29 mouse cellular contexts compared by ENCODE assay signal in genomic region chr17:78364555-78365302, GRCm38 (mm10). TPM values are rescaled to one million over a fixed set of nuclear protein-coding genes. Genes with fewer than 3 reads are reported as not detected.
DNase-seq lines count a peak whose midpoint lies in the region; ATAC-seq and TF ChIP-seq lines count a peak whose summit lies in the region.
"Had no signal": no experiment of that assay in that cellular context is flagged by ENCODE, and none has a peak within 500 bp of the region (broad histone marks: within the 10 kb centered on the region; RNA-seq: fewer than 3 reads in every experiment).

No protein-coding gene starts in this region.

- no peak for TF ChIP-seq POLR2A in heart, adult 2 months (IDR thresholded peaks at IDR 0.05; ENCODE audit: insufficient read depth, low read depth, low read length)

- H3K9me3 ChIP-seq in kidney, postnatal 0 days (replicated peaks; ENCODE audit: low read length) = no peaks in the 10 kb centered on the region
- H3K9me3 ChIP-seq in lung, embryonic 14.5 days (ENCODE audit: low read depth, low read length) = no peaks in the 10 kb centered on the region
- H3K9me3 ChIP-seq: embryonic facial prominence, embryonic 10.5 days; embryonic facial prominence, embryonic 15.5 days; forebrain, embryonic 13.5 days; heart, embryonic 13.5 days; limb, embryonic 13.5 days; midbrain, embryonic 10.5 days; neural tube, embryonic 12.5 days had no signal

- no peak overlapping the region for H3K4me3 ChIP-seq in heart, adult 2 months
- H3K4me3 ChIP-seq in kidney, postnatal 0 days (replicated peaks; ENCODE audit: low read depth, low read length) = no peak overlapping the region
- H3K4me3 ChIP-seq in lung, embryonic 14.5 days (ENCODE audit: low read depth, low read length) = no peak overlapping the region
- no peak overlapping the region for H3K4me3 ChIP-seq in brown adipose tissue, adult 24 weeks (ENCODE audit: insufficient read depth, low read depth, low read length)
- H3K4me3 ChIP-seq: embryonic facial prominence, embryonic 10.5 days; embryonic facial prominence, embryonic 15.5 days; forebrain, embryonic 13.5 days; heart, embryonic 13.5 days; limb, embryonic 13.5 days; midbrain, embryonic 10.5 days; myocyte; neural tube, embryonic 12.5 days had no signal

- H3K9ac ChIP-seq in heart, adult 2 months (ENCODE audit: low read depth, low read length) = no peak overlapping the region
- H3K9ac ChIP-seq in kidney, postnatal 0 days (ENCODE audit: low read depth, low read length) = no peak overlapping the region
- H3K9ac ChIP-seq in lung, embryonic 14.5 days = no peak overlapping the region
- H3K9ac ChIP-seq: embryonic facial prominence, embryonic 15.5 days; forebrain, embryonic 13.5 days; heart, embryonic 13.5 days; limb, embryonic 13.5 days; liver, embryonic 14.5 days; neural tube, embryonic 12.5 days had no signal

- no peak for TF ChIP-seq EP300 in heart, adult 2 months (IDR thresholded peaks at IDR 0.05; ENCODE audit: insufficient read depth, low read depth, low read length)

- H3K27me3 ChIP-seq in heart, adult 2 months (ENCODE audit: control insufficient read depth, insufficient read depth, low read length) = no peaks in the 10 kb centered on the region
- H3K27me3 ChIP-seq in kidney, postnatal 0 days (ENCODE audit: insufficient read depth, low read length) = no peaks in the 10 kb centered on the region
- no peaks in the 10 kb centered on the region for H3K27me3 ChIP-seq in lung, embryonic 14.5 days (ENCODE audit: insufficient read depth, low read length)
- H3K27me3 ChIP-seq: embryonic facial prominence, embryonic 15.5 days; heart, embryonic 13.5 days; limb, embryonic 13.5 days; neural tube, embryonic 12.5 days had no signal

- no peaks in the 10 kb centered on the region for H3K79me2 ChIP-seq in heart, adult 2 months (replicated peaks; ENCODE audit: control insufficient read depth, insufficient read depth, low read length)

- TF ChIP-seq CTCF in heart, adult 2 months (IDR thresholded peaks at IDR 0.05) = 0 out of 2 replicates have a peak, but pooled peaks have one; percentile 3
- TF ChIP-seq CTCF in kidney, postnatal 0 days (IDR thresholded peaks at IDR 0.05; ENCODE audit: low read depth) = peak; percentile 52; the same call in 1 of the 2 replicates
- TF ChIP-seq CTCF in lung, embryonic 14.5 days (IDR thresholded peaks at IDR 0.05; ENCODE audit: low read depth) = 0 out of 2 replicates have a peak, but pooled peaks have one; percentile 16

- H3K27ac ChIP-seq in heart, adult 2 months = no peak overlapping the region
- no peak overlapping the region for H3K27ac ChIP-seq in kidney, postnatal 0 days
- no peak overlapping the region for H3K27ac ChIP-seq in lung, embryonic 14.5 days (ENCODE audit: low read depth)
- 0 out of 2 replicates have a peak overlapping the region, but pooled peaks have one; percentile 9 for H3K27ac ChIP-seq in brown adipose tissue, adult 24 weeks (replicated peaks; ENCODE audit: low read depth, low read length)
- H3K27ac ChIP-seq: embryonic facial prominence, embryonic 10.5 days; embryonic facial prominence, embryonic 15.5 days; forebrain, embryonic 13.5 days; heart, embryonic 13.5 days; limb, embryonic 13.5 days; liver, embryonic 14.5 days; midbrain, embryonic 10.5 days; neural tube, embryonic 12.5 days; stomach, postnatal 0 days had no signal

- no peak overlapping the region for H3K4me2 ChIP-seq in kidney, postnatal 0 days (ENCODE audit: low read length)
- no peak overlapping the region for H3K4me2 ChIP-seq in lung, embryonic 14.5 days
- H3K4me2 ChIP-seq: embryonic facial prominence, embryonic 15.5 days; forebrain, embryonic 13.5 days; heart, embryonic 13.5 days; limb, embryonic 13.5 days; neural tube, embryonic 12.5 days had no signal

- WGBS in heart, adult 2 months = 84% methylated on average over 23 of the region's 23 CpGs
- WGBS in kidney, postnatal 0 days = 59% methylated on average over 23 of the region's 23 CpGs
- 71% methylated on average over 23 of the region's 23 CpGs for WGBS in lung, embryonic 14.5 days

- intact Hi-C loops in heart, adult 2 months (cut with DNase I) = loop anchor here (5.0 kb wide), 2 partner anchors 37 to 117 kb away; no protein-coding TSS in a partner anchor

- ATAC-seq in kidney, postnatal 0 days (replicated peaks; ENCODE audit: low FRiP score, low read depth) = peak; percentile 68; the same call in 1 of the 2 replicates
- no peak for ATAC-seq in lung, embryonic 14.5 days (ENCODE audit: insufficient read depth)
- ATAC-seq: activated CD4-positive, CD25-positive, alpha-beta regulatory T cell, adult 4 months; forebrain, embryonic 13.5 days; hindbrain, embryonic 16.5 days; midbrain, embryonic 16.5 days had no signal

- H3K36me3 ChIP-seq in heart, adult 2 months (ENCODE audit: control insufficient read depth, insufficient read depth, low read length) = peaks cover 14% of the 10 kb centered on the region
- peaks cover 17% of the 10 kb centered on the region for H3K36me3 ChIP-seq in kidney, postnatal 0 days (ENCODE audit: insufficient read depth, low read length)
- no peaks in the 10 kb centered on the region for H3K36me3 ChIP-seq in lung, embryonic 14.5 days (ENCODE audit: insufficient read depth)

- DNase-seq in heart, adult 2 months = peak in 1 of 2 experiments; percentile 16
- DNase-seq in heart, postnatal 4 days = no peak
- peak; percentile 54 for DNase-seq in kidney, postnatal 0 days (ENCODE audit: low spot score)
- no peak for DNase-seq in kidney, postnatal 25 days
- DNase-seq in lung, embryonic 14.5 days = no peak
- DNase-seq in lung, postnatal 4 days = no peak
- DNase-seq in urinary bladder, postnatal 36 days (ENCODE audit: low spot score in 2 of 2) = no peak
- DNase-seq: adrenal gland, adult 8-10 months; cerebellum, adult 8-10 months; cerebellum, postnatal 25 days; gastrocnemius, postnatal 36 days; heart, postnatal 14 days; kidney, postnatal 10 days; right cerebral cortex, adult 18-20 months; spleen, adult 18-20 months had no signal

- H3K4me1 ChIP-seq in heart, adult 2 months (ENCODE audit: control insufficient read depth, insufficient read depth, low read length) = peaks cover 14% of the 10 kb centered on the region
- no peaks in the 10 kb centered on the region for H3K4me1 ChIP-seq in kidney, postnatal 0 days (replicated peaks; ENCODE audit: insufficient read depth, low read length)
- no peaks in the 10 kb centered on the region for H3K4me1 ChIP-seq in lung, embryonic 14.5 days (ENCODE audit: insufficient read depth)
- H3K4me1 ChIP-seq in brown adipose tissue, adult 24 weeks (ENCODE audit: control insufficient read depth, insufficient read depth, insufficient read length, low read length) = peaks cover 29% of the 10 kb centered on the region
- H3K4me1 ChIP-seq: embryonic facial prominence, embryonic 10.5 days; forebrain, embryonic 13.5 days; neural tube, embryonic 12.5 days had no signal

RNA-seq across cellular contexts. Expression of gene Fez2, which starts 53.2 kb away (rescaled TPM):
- total RNA-seq in heart, adult 2 months (2021) = 10 to 100 TPM; 76.7 to 80.1 TPM
- polyA plus RNA-seq in heart, adult 2 months (2012; rRNA removed) = 50.4 and 79.4 TPM in 2 replicates
- total RNA-seq in heart, postnatal 4 days (2021) = 10 to 100 TPM; 81.9 to 84.0 TPM
- 46.5 and 47.7 TPM in 2 replicates for polyA plus RNA-seq in kidney, postnatal 0 days (2015; fragmentation: Nextera tagmentation; extraction: Ambion mirVana)
- 43.5 and 45.0 TPM in 2 replicates for polyA plus RNA-seq in lung, embryonic 14.5 days (2014; fragmentation: Nextera tagmentation; extraction: Ambion mirVana)
- 42.9 and 53.3 TPM in 2 replicates for polyA plus RNA-seq in brown adipose tissue, adult 24 weeks (2012; ENCODE audit: insufficient read depth, insufficient read length, missing spikeins)
